Mouse (Mus musculus) heart, embryonic 13.5 days (tissue): ENCODE measurements around the gene Cntln. TPM values are rescaled to one million over a fixed set of nuclear protein-coding genes. Genes with fewer than 3 reads are reported as not detected.

Experiments used
- ATAC-seq: fragments of 200-750 bp; cut with Nextera tagmentation; 2 replicates; pipeline ENCODE4 v1.8.0; 2017; ENCODE audit warnings: moderate TSS enrichment; ENCODE audit not compliant: insufficient number of reproducible peaks, low FRiP score, low TSS enrichment; ENCODE audit errors: extremely low read depth
- H3K27ac ChIP-seq: fragments of 300-500 bp; sonication (generic); replicated peaks from 2 replicates; pipeline ENCODE4 v1.5.1; 2015; ENCODE audit warnings: moderate library complexity, mild to moderate bottlenecking, inconsistent platforms
- H3K27me3 ChIP-seq: fragments of 300-500 bp; sonication (generic); replicated peaks from 2 replicates; pipeline ENCODE4 v1.6.1; 2015; ENCODE audit warnings: mild to moderate bottlenecking, inconsistent platforms
- H3K36me3 ChIP-seq: fragments of 300-500 bp; sonication (generic); 2 replicates; pipeline ENCODE4 v1.6.1; 2015; ENCODE audit warnings: mild to moderate bottlenecking, inconsistent platforms
- H3K4me1 ChIP-seq: fragments of 300-500 bp; sonication (generic); 2 replicates; pipeline ENCODE4 v1.6.1; 2015; ENCODE audit warnings: inconsistent platforms
- H3K4me2 ChIP-seq: fragments of 300-500 bp; sonication (generic); 2 replicates; pipeline ENCODE4 v1.6.1; 2015; ENCODE audit warnings: inconsistent platforms, mild to moderate bottlenecking, moderate library complexity
- H3K4me3 ChIP-seq: fragments of 300-500 bp; sonication (generic); 2 replicates; pipeline ENCODE4 v1.5.1; 2015; ENCODE audit warnings: moderate library complexity, mild to moderate bottlenecking, inconsistent platforms
- H3K9ac ChIP-seq: fragments of 300-500 bp; sonication (generic); 2 replicates; pipeline ENCODE4 v1.6.1; 2015; ENCODE audit warnings: inconsistent platforms, mild to moderate bottlenecking, moderate library complexity
- H3K9me3 ChIP-seq: fragments of 300-500 bp; sonication (generic); 2 replicates; pipeline ENCODE4 v1.6.1; 2016; ENCODE audit warnings: inconsistent platforms
- WGBS: fragments of 180-500 bp; shearing (Covaris S2); methylation state at CpG from one replicate; pipeline ENCODE4 v1.1.7; 2015; ENCODE audit warnings: mixed read lengths; 5-methylcytosine and 5-hydroxymethylcytosine counted together
- polyA plus RNA-seq: library from polyadenylated mRNA; unstranded; fragments of >200 nt; fragmentation: Nextera tagmentation; extraction: Ambion mirVana; gene quantifications from 2 replicates; pipeline ENCODE4 v1.2.1, GENCODE M21; 2015

Cntln gene
- polyA plus RNA-seq, 1 experiment from 2014 or later: 5.4 TPM

- Histone ChIP-seq H3K4me1 (peaks cover 4% of the 10 kb centered on the region; the same call in 1 of the 2 replicates), H3K4me2 (no peak overlapping the region), H3K4me3 (no peak overlapping the region), H3K27ac (no peak overlapping the region), H3K9ac (no peak overlapping the region), H3K9me3 (no peaks in the 10 kb centered on the region), H3K27me3 (no peaks in the 10 kb centered on the region), H3K36me3 (no peaks in the 10 kb centered on the region)
- ATAC-seq: no peak
- WGBS: 50% methylated on average over 2 of the region's 2 CpGs
These were observed 58.0 kb downstream of the Cntln start for GRCm38 (mm10) chr4:84942059-84942458.

DNA sequence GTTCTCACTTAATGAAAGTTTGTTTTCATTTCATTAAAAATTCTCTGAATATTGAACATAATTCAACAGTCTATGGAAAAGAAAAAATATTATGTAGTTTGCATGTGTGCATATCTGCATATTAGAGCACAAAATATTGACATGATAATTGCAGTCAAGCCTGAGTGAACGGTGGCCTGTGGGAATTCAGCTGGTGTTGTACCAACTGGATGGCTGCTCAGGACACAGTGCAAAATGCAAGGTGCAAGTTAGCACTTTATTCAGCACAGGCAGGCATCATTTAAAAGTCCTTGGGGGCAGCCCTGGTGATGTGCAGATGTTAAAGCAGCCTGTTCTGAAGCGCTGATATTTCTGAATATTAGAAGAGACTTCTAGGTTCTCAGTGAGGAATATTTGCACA is 58.5 kb downstream of the Cntln start:
- no peak for ATAC-seq
- 74% methylated on average over 2 of the region's 2 CpGs for WGBS
- no peak overlapping the region for H3K9ac ChIP-seq

DNA sequence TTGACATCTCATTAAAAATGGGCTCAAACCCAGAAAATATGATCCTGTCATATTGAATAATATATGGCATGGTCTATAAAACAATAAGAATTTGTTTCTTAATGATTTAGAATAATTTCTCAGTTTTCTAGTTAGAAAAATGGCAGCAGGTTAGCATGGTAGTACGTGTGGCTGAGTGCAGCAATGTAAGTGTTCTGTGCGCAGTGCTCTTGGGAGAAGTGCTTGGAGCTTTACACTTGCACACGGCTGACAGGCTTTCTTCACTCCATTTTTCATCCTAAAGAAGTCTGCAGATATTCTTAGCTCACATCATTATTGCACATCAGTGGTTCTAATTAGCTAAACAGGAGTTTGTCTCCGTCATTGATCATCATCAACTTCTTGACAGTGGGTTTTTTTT is 60.0 kb downstream of the Cntln start:
- H3K27ac ChIP-seq: no peak overlapping the region
- peaks cover 4% of the 10 kb centered on the region; the same call in 1 of the 2 replicates for H3K4me1 ChIP-seq
- no peaks in the 10 kb centered on the region for H3K9me3 ChIP-seq
- H3K27me3 ChIP-seq: no peaks in the 10 kb centered on the region
- no peak overlapping the region for H3K9ac ChIP-seq
- no peaks in the 10 kb centered on the region for H3K36me3 ChIP-seq
- H3K4me2 ChIP-seq: no peak overlapping the region
- 73% methylated on average over 4 of the region's 4 CpGs for WGBS
- no peak for ATAC-seq
- H3K4me3 ChIP-seq: no peak overlapping the region

More for the DNA sequence above, 58.5 kb downstream of the Cntln start:
- H3K9me3 ChIP-seq: no peaks in the 10 kb centered on the region
- no peak overlapping the region for H3K4me3 ChIP-seq
- peaks cover 4% of the 10 kb centered on the region; the same call in 1 of the 2 replicates for H3K4me1 ChIP-seq
- no peaks in the 10 kb centered on the region for H3K27me3 ChIP-seq
- H3K36me3 ChIP-seq: no peaks in the 10 kb centered on the region
- no peak overlapping the region for H3K4me2 ChIP-seq
- no peak overlapping the region for H3K27ac ChIP-seq

GRCm38 (mm10) chr4:84946450-84946849 is 62.3 kb downstream of the Cntln start:
- ATAC-seq: no peak
- Histone ChIP-seq H3K27me3 (no peaks in the 10 kb centered on the region), H3K36me3 (no peaks in the 10 kb centered on the region), H3K4me3 (no peak overlapping the region), H3K27ac (no peak overlapping the region), H3K4me2 (no peak overlapping the region), H3K9ac (no peak overlapping the region), H3K9me3 (no peaks in the 10 kb centered on the region), H3K4me1 (peaks cover 4% of the 10 kb centered on the region; the same call in 1 of the 2 replicates)
- 73% methylated on average over 3 of the region's 3 CpGs for WGBS

- 62% methylated on average over 7 of the region's 7 CpGs for WGBS
- ATAC-seq: no peak
- no peaks in the 10 kb centered on the region for H3K27me3 ChIP-seq
- no peaks in the 10 kb centered on the region for H3K9me3 ChIP-seq
- no peaks in the 10 kb centered on the region for H3K4me1 ChIP-seq
- no peak overlapping the region for H3K9ac ChIP-seq
- no peak overlapping the region for H3K4me2 ChIP-seq
- H3K4me3 ChIP-seq: no peak overlapping the region
- H3K27ac ChIP-seq: no peak overlapping the region
- H3K36me3 ChIP-seq: peaks cover 9% of the 10 kb centered on the region; the same call in 1 of the 2 replicates
These were observed 93.0 kb downstream of the Cntln start for GRCm38 (mm10) chr4:84976875-84977646.

DNA sequence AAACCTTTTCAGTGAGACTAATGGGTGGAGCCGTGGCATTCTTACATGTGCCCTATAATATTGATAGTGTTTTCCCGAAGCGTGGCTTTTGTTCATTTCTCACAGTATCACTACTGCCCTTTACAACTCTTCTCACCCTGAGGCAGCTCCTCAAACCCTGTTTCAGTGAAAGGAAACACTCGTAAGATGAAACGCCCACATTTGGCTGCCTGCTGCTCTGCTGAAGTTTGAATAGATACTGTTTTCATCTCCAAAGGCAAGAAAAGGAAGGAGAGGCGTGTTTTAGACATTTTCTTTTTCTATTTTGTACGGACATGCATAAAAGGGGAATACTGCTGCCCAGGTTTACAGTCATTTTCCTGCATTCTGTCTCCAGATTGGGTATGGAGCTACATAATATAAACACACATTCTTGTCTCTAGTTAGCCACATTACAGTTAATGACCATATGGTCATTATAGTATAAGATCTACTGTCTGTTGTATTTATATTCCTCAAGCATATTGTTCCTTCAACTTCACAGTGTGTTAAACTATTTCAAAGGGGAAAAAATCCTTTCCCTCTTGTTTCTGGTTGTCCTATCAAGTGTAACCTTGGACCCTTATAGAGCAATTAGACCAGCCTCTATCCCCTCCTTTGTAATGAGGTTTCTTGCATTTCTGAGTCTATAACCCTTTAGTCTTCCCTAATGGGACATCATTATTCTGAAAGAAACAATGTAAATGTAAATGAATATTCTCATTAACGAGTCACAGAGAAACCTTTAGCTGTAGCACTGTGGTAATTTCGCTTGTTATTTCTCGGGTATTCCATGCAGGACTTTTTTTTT is 111.6 kb downstream of the Cntln start:
- 68% methylated on average over 10 of the region's 10 CpGs for WGBS
- Histone ChIP-seq H3K4me1 (no peaks in the 10 kb centered on the region), H3K27ac (no peak overlapping the region), H3K9me3 (no peaks in the 10 kb centered on the region), H3K4me2 (no peak overlapping the region), H3K4me3 (no peak overlapping the region), H3K27me3 (no peaks in the 10 kb centered on the region), H3K36me3 (peaks cover 4% of the 10 kb centered on the region; the same call in 1 of the 2 replicates), H3K9ac (no peak overlapping the region)
- no peak for ATAC-seq

DNA sequence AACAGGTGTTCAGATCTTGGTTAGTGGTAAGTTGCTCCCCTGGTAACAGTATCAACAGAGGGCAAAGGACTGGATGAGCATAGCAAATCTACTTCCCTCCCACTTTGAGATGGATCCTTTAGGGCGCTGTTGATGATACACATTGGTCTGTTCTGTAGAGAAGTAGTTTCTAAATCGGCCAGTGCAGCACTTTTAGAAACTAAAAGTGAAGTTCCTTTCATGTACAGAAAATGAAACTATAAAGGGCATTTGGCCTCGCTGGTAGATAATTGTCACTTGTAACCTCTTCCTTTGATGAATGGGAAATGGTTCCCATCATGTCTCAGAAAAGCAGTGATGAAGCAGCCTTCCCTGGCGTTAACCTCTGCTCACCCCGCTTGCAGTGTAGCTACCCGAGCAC is 121.5 kb downstream of the Cntln start:
- Histone ChIP-seq H3K9me3 (no peaks in the 10 kb centered on the region), H3K4me3 (no peak overlapping the region), H3K4me2 (no peak overlapping the region), H3K27me3 (no peaks in the 10 kb centered on the region), H3K27ac (no peak overlapping the region), H3K36me3 (no peaks in the 10 kb centered on the region), H3K4me1 (no peaks in the 10 kb centered on the region), H3K9ac (no peak overlapping the region)
- ATAC-seq: no peak
- WGBS: 73% methylated on average over 6 of the region's 6 CpGs

GRCm38 (mm10) chr4:85006789-85007188 is 122.7 kb downstream of the Cntln start:
- 70% methylated on average over 3 of the region's 3 CpGs for WGBS
- H3K27ac ChIP-seq: no peak overlapping the region
- ATAC-seq: no peak
- H3K4me1 ChIP-seq: no peaks in the 10 kb centered on the region
- no peaks in the 10 kb centered on the region for H3K27me3 ChIP-seq
- H3K4me2 ChIP-seq: no peak overlapping the region
- no peaks in the 10 kb centered on the region for H3K36me3 ChIP-seq
- H3K4me3 ChIP-seq: no peak overlapping the region
- no peak overlapping the region for H3K9ac ChIP-seq
- H3K9me3 ChIP-seq: no peaks in the 10 kb centered on the region

- Histone ChIP-seq H3K4me3 (no peak overlapping the region), H3K9ac (no peak overlapping the region), H3K4me2 (no peak overlapping the region), H3K9me3 (no peaks in the 10 kb centered on the region), H3K27me3 (no peaks in the 10 kb centered on the region), H3K4me1 (no peaks in the 10 kb centered on the region), H3K27ac (no peak overlapping the region), H3K36me3 (0 out of 2 replicates have a peak, but pooled peaks cover 4% of the 10 kb centered on the region)
- no peak for ATAC-seq
These were observed 126.7 kb downstream of the Cntln start for GRCm38 (mm10) chr4:85010846-85011245.

GRCm38 (mm10) chr4:85045748-85046147 is 161.6 kb downstream of the Cntln start:
- H3K9ac ChIP-seq: no peak overlapping the region
- no peaks in the 10 kb centered on the region for H3K9me3 ChIP-seq
- no peaks in the 10 kb centered on the region for H3K27me3 ChIP-seq
- H3K27ac ChIP-seq: no peak overlapping the region
- H3K4me2 ChIP-seq: no peak overlapping the region
- WGBS: 59% methylated on average over 2 of the region's 2 CpGs
- ATAC-seq: no peak
- no peaks in the 10 kb centered on the region for H3K4me1 ChIP-seq
- H3K36me3 ChIP-seq: peaks cover 3% of the 10 kb centered on the region; the same call in 1 of the 2 replicates
- no peak overlapping the region for H3K4me3 ChIP-seq

DNA sequence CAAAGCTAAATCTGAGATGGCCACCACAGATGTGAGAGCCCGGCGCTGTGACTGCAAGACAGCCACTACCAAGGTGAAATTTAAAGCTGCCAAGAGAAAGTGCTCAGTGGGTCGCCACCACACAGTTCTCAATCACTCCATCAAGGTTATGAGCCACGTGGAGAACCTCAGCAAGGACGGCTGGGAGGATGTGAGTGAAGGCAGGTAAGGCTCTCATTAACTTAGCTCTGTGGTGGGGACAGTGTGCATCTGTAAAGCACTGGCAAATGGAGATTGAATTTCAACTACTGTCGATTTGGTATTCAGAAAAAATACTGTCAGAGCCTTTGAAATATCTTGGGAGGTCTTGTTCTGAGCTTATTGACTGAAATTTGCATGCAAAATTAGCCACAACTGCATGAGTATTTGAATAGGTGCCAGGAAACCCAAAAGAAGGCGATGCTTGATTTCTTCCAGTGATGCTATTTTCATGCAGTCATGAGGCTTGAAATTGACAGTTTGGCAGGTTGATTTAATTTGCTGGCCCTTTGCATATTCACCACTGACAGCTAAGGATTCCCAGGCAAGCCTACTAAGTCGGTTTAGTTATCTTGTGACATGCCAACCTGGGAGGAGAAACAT is 165.9 kb downstream of the Cntln start:
- no peak overlapping the region for H3K4me3 ChIP-seq
- H3K27ac ChIP-seq: no peak overlapping the region
- no peak for ATAC-seq
- no peak overlapping the region for H3K9ac ChIP-seq
- no peaks in the 10 kb centered on the region for H3K9me3 ChIP-seq
- H3K4me1 ChIP-seq: no peaks in the 10 kb centered on the region
- 65% methylated on average over 8 of the region's 8 CpGs for WGBS
- no peaks in the 10 kb centered on the region for H3K27me3 ChIP-seq
- H3K4me2 ChIP-seq: no peak overlapping the region
- H3K36me3 ChIP-seq: peaks cover 5% of the 10 kb centered on the region; the same call in 1 of the 2 replicates
